Mouse (Mus musculus) midbrain, embryonic 15.5 days (tissue): ENCODE data around the gene Klf6. TPM values are rescaled to one million over a fixed set of nuclear protein-coding genes. Genes with fewer than 3 reads are reported as not detected.

Experiments
- ATAC-seq: fragments of 200-750 bp; cut with Nextera tagmentation; replicated peaks from 2 replicates; pipeline ENCODE4 v1.8.0; 2017; ENCODE audit warnings: moderate TSS enrichment
- H3K27ac ChIP-seq: fragments of 300-500 bp; sonication (generic); 2 replicates; pipeline ENCODE4 v1.5.1; 2015; ENCODE audit warnings: mild to moderate bottlenecking, inconsistent platforms
- H3K27me3 ChIP-seq: fragments of 300-500 bp; sonication (generic); replicated peaks from 2 replicates; pipeline ENCODE4 v1.6.1; 2015; ENCODE audit warnings: inconsistent platforms
- H3K36me3 ChIP-seq: fragments of 300-500 bp; sonication (generic); replicated peaks from 2 replicates; pipeline ENCODE4 v1.6.1; 2015; ENCODE audit warnings: inconsistent platforms
- H3K4me1 ChIP-seq: fragments of 300-500 bp; sonication (generic); 2 replicates; pipeline ENCODE4 v1.6.1; 2015; ENCODE audit warnings: inconsistent platforms
- H3K4me2 ChIP-seq: fragments of 300-500 bp; sonication (generic); 2 replicates; pipeline ENCODE4 v1.6.1; 2015; ENCODE audit warnings: inconsistent platforms, mild to moderate bottlenecking, moderate library complexity
- H3K4me3 ChIP-seq: fragments of 300-500 bp; sonication (generic); 2 replicates; pipeline ENCODE4 v1.5.1; 2015; ENCODE audit warnings: mild to moderate bottlenecking, inconsistent platforms
- H3K9ac ChIP-seq: fragments of 300-500 bp; sonication (generic); 2 replicates; pipeline ENCODE4 v1.6.1; 2015; ENCODE audit warnings: mild to moderate bottlenecking, inconsistent platforms
- H3K9me3 ChIP-seq: fragments of 300-500 bp; sonication (generic); 2 replicates; pipeline ENCODE4 v1.6.1; 2016; ENCODE audit warnings: inconsistent platforms
- WGBS: fragments of 180-500 bp; shearing (Covaris S2); methylation state at CpG from one replicate; pipeline ENCODE4 v1.1.7; 2015; ENCODE audit warnings: mixed read lengths; 5-methylcytosine and 5-hydroxymethylcytosine counted together
- polyA plus RNA-seq: library from polyadenylated mRNA; unstranded; fragments of >200 nt; fragmentation: Nextera tagmentation; extraction: Ambion mirVana; gene quantifications from 2 replicates; pipeline ENCODE4 v1.2.1, GENCODE M21; 2015

Klf6 gene
- 104 TPM in 2 replicates for polyA plus RNA-seq

DNA sequence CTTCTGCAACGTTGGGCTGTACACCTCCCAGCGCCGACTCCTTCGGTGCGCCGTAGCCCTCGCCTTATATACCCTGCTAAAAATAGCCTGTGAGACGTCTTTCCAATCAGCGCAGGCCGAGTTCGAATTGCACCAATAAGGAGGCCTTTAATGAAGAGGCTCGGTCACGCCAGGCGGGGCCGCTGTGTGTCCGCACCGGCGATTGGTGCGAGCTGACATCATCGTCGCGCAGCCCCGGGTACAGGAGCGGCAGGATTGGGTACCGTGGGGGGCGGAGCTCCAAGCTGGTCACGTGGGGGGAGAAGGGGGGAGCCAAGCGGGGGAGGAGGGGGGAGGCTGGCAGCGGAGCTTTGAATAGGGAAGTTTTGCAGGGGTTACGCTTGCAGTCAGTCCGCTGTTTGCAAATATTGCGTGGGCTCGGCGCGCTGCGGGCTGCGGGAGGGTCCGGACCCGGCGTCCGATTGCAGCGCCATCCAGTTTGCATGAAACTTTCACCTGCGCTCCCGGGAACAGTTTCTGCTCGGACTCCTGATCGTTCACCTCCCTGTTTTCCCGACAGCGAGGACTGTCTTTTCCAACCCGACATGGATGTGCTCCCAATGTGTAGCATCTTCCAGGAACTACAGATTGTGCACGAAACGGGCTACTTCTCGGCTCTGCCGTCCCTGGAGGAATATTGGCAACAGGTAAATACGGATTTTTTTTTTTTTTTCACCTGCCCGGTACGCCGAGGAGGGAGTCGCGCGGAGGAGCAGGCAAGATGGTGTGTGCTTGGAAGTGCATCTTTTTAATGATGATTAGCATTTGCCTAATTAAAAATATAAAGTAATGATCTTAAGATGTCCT, at the start of gene Klf6:
Klf6 (plus strand) TSS at position 326 of the 846 bp plus-strand sequence.
- peak within 1 kb of the TSS; percentile 62 for H3K4me2 ChIP-seq
- H3K36me3 ChIP-seq: peaks cover 14% of the 10 kb centered on the region; the same call in 1 of the 2 replicates
- peak; percentile 99 for ATAC-seq
- under 1% methylated on average over 58 of the region's 60 CpGs for WGBS
- H3K27me3 ChIP-seq: no peaks in the 10 kb centered on the region
- H3K4me1 ChIP-seq: peaks cover 26% of the 10 kb centered on the region
- no peaks in the 10 kb centered on the region for H3K9me3 ChIP-seq
- H3K9ac ChIP-seq: peak within 1 kb of the TSS; percentile 81
- H3K4me3 ChIP-seq: peak within 1 kb of the TSS; percentile 75
- peak within 1 kb of the TSS; percentile 99 for H3K27ac ChIP-seq

DNA sequence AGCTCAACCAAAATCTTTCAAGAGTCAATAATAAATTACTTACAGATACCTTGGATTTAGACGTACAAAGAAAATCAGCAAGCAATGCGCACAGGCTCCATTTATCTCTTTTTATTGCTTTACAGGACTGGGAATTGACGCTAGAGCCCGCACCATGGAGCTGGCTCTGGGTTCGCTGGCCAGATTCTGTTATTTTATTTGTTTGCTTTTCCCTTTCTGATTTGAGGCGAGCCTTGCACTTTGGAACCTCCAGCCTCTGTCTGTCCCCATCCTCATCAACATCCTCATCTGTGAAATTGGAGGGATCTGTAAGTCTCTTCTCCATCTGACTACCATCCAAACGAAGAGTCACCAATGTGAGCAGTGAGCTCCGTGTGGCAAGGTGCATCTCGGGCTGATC, 47.8 kb upstream of the Klf6 start:
- 95% methylated on average over 9 of the region's 9 CpGs for WGBS
- no peak for ATAC-seq
- Histone ChIP-seq H3K4me2 (no peak overlapping the region), H3K9ac (no peak overlapping the region), H3K27ac (no peak overlapping the region), H3K36me3 (no peaks in the 10 kb centered on the region), H3K4me1 (no peaks in the 10 kb centered on the region), H3K27me3 (no peaks in the 10 kb centered on the region), H3K9me3 (no peaks in the 10 kb centered on the region), H3K4me3 (no peak overlapping the region)

GRCm38 (mm10) chr13:5817250-5817649, 44.0 kb upstream of the Klf6 start:
- no peak for ATAC-seq

GRCm38 (mm10) chr13:5819173-5819572, 42.1 kb upstream of the Klf6 start:
- no peak for ATAC-seq

More at GRCm38 (mm10) chr13:5817250-5817649, 44.0 kb upstream of the Klf6 start:
- no peak overlapping the region for H3K4me2 ChIP-seq
- peaks cover 2% of the 10 kb centered on the region; the same call in 1 of the 2 replicates for H3K4me1 ChIP-seq
- H3K27me3 ChIP-seq: no peaks in the 10 kb centered on the region
- WGBS: 88% methylated on average over 3 of the region's 3 CpGs
- H3K9ac ChIP-seq: no peak overlapping the region
- no peaks in the 10 kb centered on the region for H3K9me3 ChIP-seq
- H3K36me3 ChIP-seq: no peaks in the 10 kb centered on the region
- H3K4me3 ChIP-seq: no peak overlapping the region
- no peak overlapping the region for H3K27ac ChIP-seq

DNA sequence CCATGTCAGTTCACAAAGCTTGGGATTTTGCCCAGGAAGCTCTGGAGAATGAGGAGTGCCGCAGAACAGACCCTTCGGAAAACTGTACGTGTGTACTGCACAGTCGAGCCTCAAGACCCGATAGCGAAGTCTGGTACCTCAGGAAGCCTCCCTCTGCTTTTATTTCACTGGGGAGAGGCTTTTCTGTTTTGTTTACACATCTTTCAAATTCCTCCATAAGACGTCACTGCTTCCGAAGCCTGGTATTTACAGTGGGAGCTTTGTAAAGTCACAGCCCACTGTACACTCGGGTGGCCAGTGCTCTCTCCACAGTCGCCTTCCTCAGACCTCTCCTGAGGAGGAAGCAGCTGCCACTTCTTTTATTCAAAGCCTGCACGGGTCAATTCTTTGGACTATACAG, 38.7 kb upstream of the Klf6 start:
- WGBS: 69% methylated on average over 11 of the region's 11 CpGs
- Histone ChIP-seq H3K27ac (no peak overlapping the region), H3K27me3 (no peaks in the 10 kb centered on the region)

More at GRCm38 (mm10) chr13:5819173-5819572, 42.1 kb upstream of the Klf6 start:
- H3K4me2 ChIP-seq: no peak overlapping the region
- no peak overlapping the region for H3K9ac ChIP-seq
- WGBS: 43% methylated on average over 3 of the region's 3 CpGs
- no peaks in the 10 kb centered on the region for H3K36me3 ChIP-seq
- H3K27me3 ChIP-seq: no peaks in the 10 kb centered on the region
- H3K9me3 ChIP-seq: no peaks in the 10 kb centered on the region
- H3K27ac ChIP-seq: no peak overlapping the region
- peaks cover 2% of the 10 kb centered on the region; the same call in 1 of the 2 replicates for H3K4me1 ChIP-seq
- H3K4me3 ChIP-seq: no peak overlapping the region

GRCm38 (mm10) chr13:5823150-5823549, 38.1 kb upstream of the Klf6 start:
- Histone ChIP-seq H3K9ac (no peak overlapping the region), H3K4me2 (no peak overlapping the region), H3K9me3 (no peaks in the 10 kb centered on the region), H3K4me1 (peaks cover 2% of the 10 kb centered on the region; the same call in 1 of the 2 replicates), H3K27me3 (no peaks in the 10 kb centered on the region), H3K4me3 (no peak overlapping the region), H3K27ac (no peak overlapping the region), H3K36me3 (no peaks in the 10 kb centered on the region)
- no peak for ATAC-seq
- WGBS: 83% methylated on average over 7 of the region's 7 CpGs

More for the DNA sequence above, 38.7 kb upstream of the Klf6 start:
- Histone ChIP-seq H3K4me2 (no peak overlapping the region), H3K9ac (no peak overlapping the region), H3K4me1 (peaks cover 2% of the 10 kb centered on the region; the same call in 1 of the 2 replicates), H3K4me3 (no peak overlapping the region), H3K9me3 (no peaks in the 10 kb centered on the region), H3K36me3 (no peaks in the 10 kb centered on the region)
- no peak for ATAC-seq

DNA sequence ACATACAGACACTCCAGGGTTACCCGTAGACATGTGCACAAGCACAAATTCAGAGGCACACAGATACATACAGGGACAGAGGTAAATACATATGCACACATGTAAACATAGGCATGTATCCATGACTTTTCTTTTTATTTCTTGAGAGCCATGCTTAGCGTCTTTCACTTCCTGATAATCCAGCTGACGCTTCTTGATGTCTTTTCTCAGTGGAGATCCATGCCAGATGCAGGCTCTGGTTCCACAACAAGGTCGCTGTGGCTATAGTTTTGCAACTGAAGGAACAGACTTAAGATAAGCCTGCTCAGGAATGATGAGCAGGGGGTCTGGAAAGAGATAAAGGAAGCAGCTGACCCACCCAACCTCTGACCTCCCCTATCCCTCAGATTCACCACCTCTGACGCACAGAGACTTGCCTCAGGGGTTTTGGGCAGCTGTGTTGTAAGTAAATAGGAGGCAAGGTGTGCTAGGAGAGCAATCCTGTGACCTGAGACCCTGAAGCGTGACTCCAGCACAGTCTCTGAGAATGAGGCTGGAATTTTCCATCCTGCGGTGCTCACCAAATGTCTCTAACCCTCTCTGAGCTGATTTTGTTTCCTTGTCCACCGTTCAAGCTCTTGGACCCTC, 37.0 kb upstream of the Klf6 start:
- ATAC-seq: no peak
- Histone ChIP-seq H3K4me2 (no peak overlapping the region), H3K9me3 (no peaks in the 10 kb centered on the region), H3K27ac (no peak overlapping the region), H3K9ac (no peak overlapping the region), H3K36me3 (no peaks in the 10 kb centered on the region), H3K4me1 (peaks cover under 1% of the 10 kb centered on the region; the same call in 1 of the 2 replicates), H3K27me3 (no peaks in the 10 kb centered on the region), H3K4me3 (no peak overlapping the region)
- WGBS: 75% methylated on average over 8 of the region's 8 CpGs

DNA sequence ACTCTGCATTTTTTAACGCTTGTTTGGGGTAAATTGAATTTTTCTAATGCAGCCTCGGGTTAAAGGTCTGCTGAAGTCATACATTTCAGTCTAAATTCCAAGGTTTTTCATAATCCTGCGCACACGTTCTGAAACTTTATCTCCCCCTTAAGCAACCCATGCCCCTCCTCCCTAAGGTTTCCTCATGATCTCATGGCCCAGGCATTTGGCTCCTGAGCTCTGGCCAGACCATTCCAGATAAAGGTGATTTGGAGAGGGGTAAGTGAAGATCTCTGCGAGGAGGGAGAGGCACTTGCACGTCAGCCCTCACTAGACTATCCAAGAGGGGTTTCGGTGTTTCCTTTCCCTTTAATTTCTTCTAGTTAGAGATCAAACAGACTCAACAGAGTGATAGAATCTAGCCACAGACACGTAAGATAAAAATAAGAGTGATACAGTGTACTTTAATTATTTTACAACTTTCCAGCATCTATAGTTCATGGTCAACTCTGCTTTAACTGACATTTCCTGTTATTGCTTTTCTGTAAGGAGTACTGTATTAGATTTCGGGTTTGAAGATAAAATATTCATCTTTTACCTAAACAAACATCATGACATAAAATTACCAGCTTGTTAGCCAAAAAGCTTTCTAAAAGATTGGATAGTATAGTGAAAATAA, 35.0 kb upstream of the Klf6 start:
- ATAC-seq: no peak
- no peak overlapping the region for H3K4me3 ChIP-seq
- no peaks in the 10 kb centered on the region for H3K9me3 ChIP-seq
- H3K27me3 ChIP-seq: 0 out of 2 replicates have a peak, but pooled peaks cover 2% of the 10 kb centered on the region
- no peaks in the 10 kb centered on the region for H3K36me3 ChIP-seq
- H3K9ac ChIP-seq: no peak overlapping the region
- no peak overlapping the region for H3K4me2 ChIP-seq
- WGBS: 72% methylated on average over 9 of the region's 9 CpGs
- no peak overlapping the region for H3K27ac ChIP-seq
- H3K4me1 ChIP-seq: no peaks in the 10 kb centered on the region

DNA sequence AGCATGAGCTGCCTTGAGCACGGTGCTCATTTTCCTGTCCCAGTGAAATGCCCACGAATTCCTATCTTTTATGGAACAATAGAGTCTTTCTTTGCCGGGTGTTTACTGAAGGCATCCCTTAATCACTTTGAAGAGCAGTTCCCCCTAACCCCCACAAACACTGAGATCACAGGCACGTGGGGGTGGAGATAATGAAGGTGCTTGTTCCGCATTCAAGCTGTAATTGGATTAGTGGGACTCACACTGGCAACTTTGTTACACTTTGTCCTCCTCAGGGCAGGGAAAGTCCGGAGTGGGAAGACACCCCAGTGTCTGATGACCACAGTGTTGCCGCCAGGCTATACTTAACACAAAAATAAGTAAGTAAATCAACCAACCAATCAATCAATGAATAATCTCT, 29.3 kb upstream of the Klf6 start:
- H3K9me3 ChIP-seq: no peaks in the 10 kb centered on the region
- ATAC-seq: no peak
- no peak overlapping the region for H3K4me2 ChIP-seq
- H3K4me1 ChIP-seq: no peaks in the 10 kb centered on the region
- 5% methylated on average over 7 of the region's 7 CpGs for WGBS
- H3K9ac ChIP-seq: no peak overlapping the region
- 0 out of 2 replicates have a peak, but pooled peaks cover 6% of the 10 kb centered on the region for H3K27me3 ChIP-seq
- H3K27ac ChIP-seq: no peak overlapping the region
- no peaks in the 10 kb centered on the region for H3K36me3 ChIP-seq
- H3K4me3 ChIP-seq: no peak overlapping the region

- no peak overlapping the region for H3K4me3 ChIP-seq
- H3K27ac ChIP-seq: no peak overlapping the region
- H3K4me1 ChIP-seq: no peaks in the 10 kb centered on the region
- no peaks in the 10 kb centered on the region for H3K9me3 ChIP-seq
- 87% methylated on average over 4 of the region's 4 CpGs for WGBS
- H3K27me3 ChIP-seq: no peaks in the 10 kb centered on the region
- no peak overlapping the region for H3K9ac ChIP-seq
- H3K36me3 ChIP-seq: no peaks in the 10 kb centered on the region
- H3K4me2 ChIP-seq: no peak overlapping the region
- ATAC-seq: no peak
These were observed 24.0 kb upstream of the Klf6 start for GRCm38 (mm10) chr13:5837174-5837777.

DNA sequence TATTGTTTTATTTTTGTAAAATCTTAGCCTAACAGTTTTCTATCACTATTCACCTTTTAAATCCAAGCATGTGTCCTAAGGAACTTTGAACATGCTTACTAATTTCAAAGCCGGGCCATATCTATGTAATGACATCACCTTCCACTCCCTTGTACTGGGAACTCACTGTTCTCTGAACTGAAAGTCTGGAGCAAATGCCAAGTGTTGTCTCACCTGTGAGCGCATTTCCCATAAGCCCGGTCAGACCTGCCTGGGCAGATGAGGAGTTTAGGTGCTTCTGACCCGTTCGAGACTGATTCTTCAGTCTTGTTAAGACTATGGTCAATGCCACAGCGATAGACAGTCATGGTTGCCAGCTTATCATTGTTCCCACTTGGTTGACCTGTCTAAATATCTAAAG, 19.9 kb upstream of the Klf6 start:
- no peak for ATAC-seq
- H3K9ac ChIP-seq: no peak overlapping the region
- 95% methylated on average over 6 of the region's 6 CpGs for WGBS
- no peaks in the 10 kb centered on the region for H3K4me1 ChIP-seq
- no peaks in the 10 kb centered on the region for H3K36me3 ChIP-seq
- no peak overlapping the region for H3K4me3 ChIP-seq
- H3K9me3 ChIP-seq: no peaks in the 10 kb centered on the region
- no peaks in the 10 kb centered on the region for H3K27me3 ChIP-seq
- H3K27ac ChIP-seq: no peak overlapping the region
- H3K4me2 ChIP-seq: no peak overlapping the region

- no peak overlapping the region for H3K27ac ChIP-seq
- no peak overlapping the region for H3K4me3 ChIP-seq
- H3K9ac ChIP-seq: no peak overlapping the region
- H3K27me3 ChIP-seq: no peaks in the 10 kb centered on the region
- H3K4me1 ChIP-seq: no peaks in the 10 kb centered on the region
- H3K4me2 ChIP-seq: no peak overlapping the region
- no peak for ATAC-seq
- no peaks in the 10 kb centered on the region for H3K36me3 ChIP-seq
- H3K9me3 ChIP-seq: no peaks in the 10 kb centered on the region
- 63% methylated on average over 5 of the region's 5 CpGs for WGBS
These were observed 18.4 kb upstream of the Klf6 start for GRCm38 (mm10) chr13:5842911-5843310.
